Mouse (Mus musculus) ovary, postnatal 14 days (tissue): Measurements from ENCODE around the gene Ypel5.

Experiments
- DNase-seq: peaks from one replicate; pipeline ENCODE4 v3.0.0; 2022; ENCODE audit warnings: low spot score

Gene Ypel5

DNA sequence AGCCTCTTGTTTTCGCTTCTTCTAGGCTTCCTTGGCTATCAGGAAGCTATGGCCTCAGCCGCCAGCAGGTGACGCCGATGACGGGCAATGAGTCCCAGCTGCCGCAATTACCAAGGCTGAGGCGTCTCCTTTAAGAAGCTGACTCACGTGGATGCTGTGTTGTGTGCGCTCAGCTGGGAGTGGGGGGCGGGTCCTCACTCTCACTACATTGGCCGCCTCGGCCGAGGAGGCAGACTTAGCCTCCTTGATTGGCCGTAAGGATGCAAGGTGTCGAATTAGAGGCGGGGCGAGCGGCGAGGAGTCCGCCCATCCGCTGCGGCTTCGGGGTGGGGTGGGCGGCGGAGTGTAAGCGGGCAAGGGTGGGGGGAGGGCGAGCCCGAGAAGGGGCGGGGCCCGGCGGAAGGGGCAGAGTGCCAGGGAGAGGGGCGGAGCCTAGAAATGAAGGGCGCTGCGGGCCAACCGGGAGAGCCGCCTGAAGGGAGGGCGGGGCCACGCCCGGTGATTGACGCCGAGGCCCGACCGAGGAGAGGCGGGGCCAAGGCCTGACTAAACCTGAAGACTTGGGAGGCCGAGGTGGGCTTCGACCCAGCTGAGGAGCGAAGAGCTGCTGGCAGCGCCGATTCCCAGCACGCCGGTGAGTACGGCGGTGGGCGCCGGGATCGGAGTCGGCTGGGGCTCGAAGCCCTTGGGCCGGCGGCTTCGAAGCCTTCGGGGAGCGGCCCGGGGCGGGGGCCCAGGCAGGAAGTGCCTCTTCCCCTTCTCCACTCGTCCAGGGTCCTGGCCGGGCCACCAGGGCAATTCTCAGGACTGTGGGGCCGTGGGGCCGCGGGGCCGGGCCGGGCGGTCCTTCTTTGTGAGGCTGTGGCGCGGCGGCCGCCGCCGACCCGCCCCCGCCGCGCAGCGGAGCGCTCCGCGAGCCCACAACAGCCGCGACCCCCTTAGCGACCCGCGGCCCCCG is at the start of gene Ypel5:
Ypel5 (plus strand) TSS at position 296 of the 958 bp plus-strand sequence.
- DNase-seq, result peak; percentile 99

DNA sequence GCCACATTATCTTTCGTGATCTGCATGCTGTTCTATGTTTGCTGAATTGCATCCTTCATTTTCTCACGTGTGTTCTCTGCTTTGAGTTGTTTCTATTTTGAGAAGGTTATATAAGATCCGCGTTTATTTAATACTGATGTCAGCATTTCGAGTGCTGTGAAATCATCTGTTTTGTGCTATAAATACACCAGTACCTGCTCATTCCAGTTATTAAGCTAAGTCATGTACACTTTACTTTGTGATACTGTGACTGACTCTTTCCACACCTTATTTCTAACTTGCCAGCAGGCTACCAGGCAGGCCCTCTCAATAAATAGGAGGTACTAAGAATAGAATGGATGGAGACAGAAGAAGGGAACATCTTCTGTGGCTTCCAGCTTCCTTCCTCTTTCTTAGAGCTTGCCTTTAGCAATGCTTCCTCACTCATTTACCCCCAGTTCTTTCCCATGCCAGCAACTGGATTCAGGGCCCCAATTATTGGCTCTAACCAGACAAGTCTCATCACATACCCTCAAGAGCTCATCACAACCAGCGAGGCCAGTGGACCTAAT is 48.3 kb upstream of the Ypel5 start:
- DNase-seq, result no peak

- DNase-seq, result no peak
Observed at GRCm38 (mm10) chr17:72793278-72793677, 43.0 kb upstream of the Ypel5 start.

DNA sequence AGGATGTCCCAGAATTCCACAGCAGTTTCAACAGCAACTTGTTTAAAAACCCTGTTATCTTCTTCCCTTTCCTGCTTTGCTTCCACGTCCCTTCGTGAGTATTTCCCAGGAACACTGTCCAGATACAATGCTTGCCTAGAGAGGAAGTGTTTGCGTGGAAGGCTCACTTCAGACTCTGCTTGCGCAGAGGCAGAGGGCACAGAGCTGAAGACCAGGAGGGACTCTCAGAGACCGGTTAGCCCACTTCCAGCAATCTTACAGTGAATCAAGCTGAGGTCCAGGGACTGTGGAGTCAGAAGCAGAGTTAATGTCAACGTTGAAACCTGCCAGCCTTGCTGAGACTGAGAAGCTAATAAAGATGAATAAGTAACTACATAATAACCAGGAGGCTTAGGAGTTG is 41.6 kb upstream of the Ypel5 start:
- no peak for DNase-seq

- no peak for DNase-seq
Observed at GRCm38 (mm10) chr17:72795392-72796047, 40.7 kb upstream of the Ypel5 start.

DNA sequence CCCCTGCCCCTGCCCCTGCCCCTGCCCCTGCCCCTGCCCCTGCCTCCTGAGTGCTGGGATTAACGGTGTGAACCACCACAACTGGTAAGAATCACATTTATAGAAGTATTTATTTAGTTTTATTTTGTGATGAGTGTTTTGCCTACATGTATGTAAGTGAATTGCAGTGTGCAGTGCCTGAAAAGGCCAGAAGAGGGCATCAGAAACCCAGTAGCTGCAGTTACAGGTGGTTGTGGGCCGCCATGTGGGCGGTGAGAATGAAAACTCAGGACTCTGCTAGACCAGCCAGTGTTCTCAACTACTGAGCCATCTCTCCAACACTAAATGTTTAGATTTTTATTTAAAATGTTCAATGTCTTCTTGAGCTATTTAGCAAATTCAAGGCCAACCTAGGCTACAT is 39.7 kb upstream of the Ypel5 start:
- no peak for DNase-seq

GRCm38 (mm10) chr17:72797867-72798266 is 38.4 kb upstream of the Ypel5 start:
- peak; percentile 17 for DNase-seq

GRCm38 (mm10) chr17:72809942-72810654 is 26.2 kb upstream of the Ypel5 start:
- no peak for DNase-seq

DNA sequence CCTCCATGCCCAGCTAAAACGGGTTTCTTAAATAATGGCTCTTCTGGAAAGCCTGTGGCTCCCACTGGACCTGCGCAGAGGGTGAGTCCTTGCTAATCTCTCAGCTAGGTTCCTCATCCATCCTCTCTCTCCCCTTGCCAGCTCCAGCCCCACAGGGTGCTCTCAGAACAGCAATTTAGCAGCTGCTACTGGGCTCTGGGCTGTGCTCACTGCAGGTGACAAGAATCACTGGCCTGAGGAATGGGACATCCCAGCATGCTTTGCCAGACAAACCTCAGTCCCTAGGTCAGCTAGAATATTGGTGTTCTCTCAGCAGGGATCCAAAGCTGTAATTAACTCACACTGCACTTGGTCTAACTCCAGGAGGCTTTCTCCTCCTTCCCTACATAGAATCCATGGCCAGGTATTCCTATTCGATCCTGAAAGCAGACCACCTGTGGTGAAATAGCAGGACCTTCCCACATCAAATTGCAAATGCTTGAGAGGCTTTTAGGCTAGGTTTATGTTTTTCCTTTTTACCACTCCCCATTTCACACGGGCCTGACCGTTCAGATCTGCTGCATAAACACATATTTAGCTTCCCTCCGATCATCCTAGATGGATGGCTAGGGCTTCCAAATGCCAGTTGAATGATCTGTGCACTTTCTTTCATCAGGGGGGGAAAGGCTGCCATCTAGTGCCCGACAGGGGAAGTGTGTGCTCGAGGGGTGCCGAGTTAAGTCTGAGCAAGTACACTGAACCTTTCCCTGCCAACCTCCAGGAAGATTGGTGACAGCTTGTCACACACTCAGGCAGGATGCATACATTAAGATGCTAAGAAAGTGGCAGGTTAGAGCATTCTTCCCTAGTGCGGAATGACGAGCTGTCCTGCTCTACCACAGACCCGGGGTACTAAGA is 22.6 kb upstream of the Ypel5 start:
- DNase-seq, result peak; percentile 34

- DNase-seq, result no peak
Observed at GRCm38 (mm10) chr17:72817574-72817973, 18.7 kb upstream of the Ypel5 start.

DNA sequence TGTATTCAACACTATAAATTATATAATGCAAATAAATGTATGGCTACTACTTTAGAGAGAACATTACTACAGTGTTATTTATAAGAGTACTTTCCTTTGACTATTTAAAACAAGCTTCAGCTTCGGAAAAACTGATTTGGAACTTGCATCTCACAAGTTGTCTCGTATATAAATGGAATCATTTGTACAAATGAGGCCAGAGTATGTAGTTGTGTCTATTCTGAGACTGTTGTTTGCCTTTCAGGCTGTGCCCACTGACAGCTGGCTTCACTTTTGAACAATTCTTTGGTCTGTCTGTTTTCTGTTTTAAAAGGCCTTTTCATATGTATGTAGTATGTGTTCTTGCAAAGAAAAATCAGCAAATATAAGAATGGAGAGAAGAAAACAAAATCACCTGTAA is 16.5 kb upstream of the Ypel5 start:
- no peak for DNase-seq

GRCm38 (mm10) chr17:72820425-72820824 is 15.8 kb upstream of the Ypel5 start:
- DNase-seq, result no peak

GRCm38 (mm10) chr17:72821923-72822322 is 14.3 kb upstream of the Ypel5 start:
- DNase-seq, result no peak

DNA sequence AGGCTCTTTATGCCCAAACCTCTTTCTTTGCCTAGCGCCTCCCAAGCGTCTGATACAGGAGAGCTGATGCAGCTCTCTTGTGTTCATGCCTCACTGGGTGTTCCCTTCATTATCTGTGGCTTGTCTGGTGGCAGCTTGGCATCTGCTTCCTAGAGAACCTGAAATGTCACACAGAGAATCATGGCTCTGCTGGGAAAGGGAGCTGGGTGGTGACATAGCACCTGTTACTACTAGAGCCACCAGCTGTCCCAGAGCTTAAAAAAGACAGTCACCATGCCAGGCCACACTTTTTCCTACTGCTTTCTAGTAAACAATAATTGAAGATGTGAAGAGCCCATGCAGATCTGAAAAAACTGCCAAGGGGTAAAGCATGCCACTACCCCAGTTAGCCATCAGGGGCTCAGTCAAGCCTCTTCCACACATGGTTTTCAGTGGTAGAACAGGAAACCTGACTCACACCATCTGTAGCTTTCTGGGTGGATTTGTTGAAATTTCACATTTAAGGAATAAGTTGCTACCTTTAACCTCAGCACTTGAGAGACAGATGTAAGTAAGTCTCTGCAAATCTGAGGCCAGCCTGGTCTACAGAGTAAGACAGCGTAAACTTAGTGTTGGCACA is 9.2 kb upstream of the Ypel5 start:
- no peak for DNase-seq

GRCm38 (mm10) chr17:72828027-72828678 is 8.1 kb upstream of the Ypel5 start:
- no peak for DNase-seq

GRCm38 (mm10) chr17:72828687-72829086 is 7.6 kb upstream of the Ypel5 start:
- no peak for DNase-seq

DNA sequence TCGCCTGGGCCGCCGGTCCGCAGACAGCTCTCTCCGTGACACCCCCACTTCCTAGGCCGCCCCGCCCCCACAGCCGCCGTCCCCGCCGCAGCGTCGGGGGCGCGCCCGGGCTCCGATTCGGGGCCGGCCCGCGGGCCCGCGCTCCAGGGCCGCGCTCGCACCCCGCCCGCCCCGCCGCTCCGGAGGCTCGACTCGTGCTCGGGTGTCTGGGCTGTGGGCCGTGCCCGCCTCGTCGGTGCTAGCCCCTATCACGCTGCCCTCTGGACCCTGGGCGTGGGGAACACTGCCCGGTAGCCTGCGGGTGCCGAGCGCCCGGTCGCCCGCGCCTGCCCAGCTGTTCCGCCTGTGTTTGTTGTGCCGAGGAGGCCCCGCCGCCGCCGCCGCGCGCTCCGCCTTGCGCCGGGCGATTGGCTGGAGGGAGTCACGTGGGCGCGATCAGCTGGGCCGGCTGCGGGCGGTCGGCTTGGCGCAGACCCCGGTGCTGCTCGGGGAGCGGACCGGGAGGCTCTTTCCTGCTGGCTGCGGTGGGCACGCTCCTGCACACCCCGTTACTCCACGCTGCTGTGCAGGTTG is 973 bp downstream of the Ypel5 start:
- peak; percentile 85 for DNase-seq

DNA sequence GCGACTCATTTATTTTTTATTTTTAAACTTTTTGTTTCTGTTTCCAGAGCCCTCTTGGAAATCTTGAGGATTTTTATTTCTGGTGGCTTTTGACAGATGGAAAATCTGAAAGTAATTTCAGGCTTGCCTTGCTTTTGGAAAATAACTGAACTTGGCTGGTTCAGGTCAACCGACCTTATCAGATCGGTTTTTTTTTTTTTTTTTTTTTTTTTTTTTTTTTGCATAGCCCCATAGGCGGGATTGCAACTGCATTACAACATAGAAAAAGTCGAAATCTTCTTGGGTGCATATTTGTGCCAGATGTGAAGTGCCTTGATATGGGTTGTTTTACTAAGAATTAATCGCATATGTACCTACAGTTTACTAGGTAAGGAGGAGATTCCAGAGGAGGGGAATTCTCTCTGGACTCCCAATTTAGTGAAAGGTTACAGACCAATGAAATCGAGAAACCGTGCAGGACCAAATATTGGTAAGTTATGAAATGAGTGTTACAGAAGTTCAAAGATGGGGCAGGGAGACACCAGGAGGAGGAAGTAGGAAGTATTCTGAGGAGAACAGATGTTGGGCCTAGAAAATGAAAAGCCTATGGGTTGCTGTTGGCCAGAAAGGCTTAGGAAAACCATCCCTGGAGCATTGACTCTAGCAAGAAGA is 1.7 kb downstream of the Ypel5 start:
- no peak for DNase-seq

DNA sequence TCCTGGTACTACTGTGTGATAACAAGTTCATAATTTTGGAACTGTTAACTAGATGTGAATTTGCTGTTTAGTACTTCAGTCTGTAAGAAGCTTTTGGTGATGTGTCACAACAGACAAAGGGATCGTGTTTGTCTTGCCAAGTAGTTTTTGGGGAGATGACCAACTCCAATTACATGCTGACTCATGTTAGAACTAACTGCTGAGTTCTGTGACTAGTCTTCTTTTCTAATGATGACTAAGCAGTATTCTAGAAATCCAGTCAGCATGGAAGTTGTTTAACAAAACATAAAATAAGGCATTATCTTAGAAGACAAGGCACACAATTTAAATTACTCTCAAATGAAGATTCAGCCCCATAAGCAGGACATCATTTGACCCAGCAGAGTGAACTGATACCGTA is 2.7 kb downstream of the Ypel5 start:
- DNase-seq, result no peak
